Mouse (Mus musculus) left cerebral cortex, adult 8-10 months (tissue): ENCODE measurements around the gene Hilpda. TPM values are rescaled to one million over a fixed set of nuclear protein-coding genes. Genes with fewer than 3 reads are reported as not detected.

Source experiments
- total RNA-seq, 4 experiments: library from RNA; stranded (reverse); gene quantifications; 2 replicates each; pipeline ENCODE4 v1.2.4; 2022

Hilpda gene
- total RNA-seq, 4 experiments from 2014 or later = 5.2 to 8.6 (median 6.1) TPM

Other genes starting within 250 kb of the Hilpda start
- not detected for gene Lep, start 212.3 kb upstream of the Hilpda start, total RNA-seq
- 10 to 100 TPM; 29.5 to 37.0 (median 34.2) TPM for gene Rbm28, start 107.5 kb upstream of the Hilpda start, total RNA-seq
- gene Prrt4, start 92.9 kb upstream of the Hilpda start, total RNA-seq = 1 to 10 TPM; 3.8 to 4.7 (median 4.4) TPM
- gene Impdh1, start 56.1 kb upstream of the Hilpda start, total RNA-seq = 10 to 100 TPM; 52.5 to 72.2 (median 59.0) TPM
- gene Fam71f2, start 7.1 kb downstream of the Hilpda start, total RNA-seq = under 1 TPM in 3 of 4 experiments, not detected in 1; 0.57 to 0.68 (median 0.67) TPM
- gene Fam71f1, start 46.7 kb downstream of the Hilpda start, total RNA-seq = not detected
- 10 to 100 TPM; 63.5 to 67.6 (median 64.3) TPM for gene Calu, start 75.6 kb downstream of the Hilpda start, total RNA-seq
- gene Opn1sw, start 116.0 kb downstream of the Hilpda start, total RNA-seq = under 1 TPM in 3 of 4 experiments, not detected in 1; 0.37 to 0.87 (median 0.44) TPM
- gene Ccdc136, start 123.8 kb downstream of the Hilpda start, total RNA-seq = 100 to 1,000 TPM in 2 of 4 experiments, 10 to 100 TPM in 2; 87.5 to 111 (median 103) TPM
- gene Flnc, start 160.8 kb downstream of the Hilpda start, total RNA-seq = 1 to 10 TPM; 1.9 to 3.9 (median 2.9) TPM
- gene Atp6v1f, start 195.2 kb downstream of the Hilpda start, total RNA-seq = 100 to 1,000 TPM; 249 to 281 (median 259) TPM
- under 1 TPM in 2 of 4 experiments, not detected in 2; 0.57 to 0.89 TPM for gene Atp6v1fnb, start 198.9 kb downstream of the Hilpda start, total RNA-seq
- 1 to 10 TPM in 3 of 4 experiments, under 1 TPM in 1; 0.78 to 1.2 (median 1.1) TPM for gene Kcp, start 235.5 kb downstream of the Hilpda start, total RNA-seq